Mouse (Mus musculus) small intestine, adult 2 months (tissue): ENCODE results near the gene Ccin.

Experiments used
- CTCF ChIP-seq: fragments of 200-500 bp; IDR thresholded peaks from 2 replicates; pipeline ENCODE4 v1.5.1; 2012; ENCODE audit warnings: low read depth, mild to moderate bottlenecking, control low read depth, inconsistent platforms, low read length, moderate library complexity, mixed read lengths; ENCODE audit not compliant: insufficient replicate concordance, insufficient read length; ENCODE audit errors: extremely low read depth
- POLR2A ChIP-seq: fragments of 200-500 bp; IDR thresholded peaks from 2 replicates; pipeline ENCODE4 v1.6.1; 2012; ENCODE audit warnings: low read depth, mild to moderate bottlenecking, control low read depth, inconsistent platforms, low read length, moderate library complexity

DNA sequence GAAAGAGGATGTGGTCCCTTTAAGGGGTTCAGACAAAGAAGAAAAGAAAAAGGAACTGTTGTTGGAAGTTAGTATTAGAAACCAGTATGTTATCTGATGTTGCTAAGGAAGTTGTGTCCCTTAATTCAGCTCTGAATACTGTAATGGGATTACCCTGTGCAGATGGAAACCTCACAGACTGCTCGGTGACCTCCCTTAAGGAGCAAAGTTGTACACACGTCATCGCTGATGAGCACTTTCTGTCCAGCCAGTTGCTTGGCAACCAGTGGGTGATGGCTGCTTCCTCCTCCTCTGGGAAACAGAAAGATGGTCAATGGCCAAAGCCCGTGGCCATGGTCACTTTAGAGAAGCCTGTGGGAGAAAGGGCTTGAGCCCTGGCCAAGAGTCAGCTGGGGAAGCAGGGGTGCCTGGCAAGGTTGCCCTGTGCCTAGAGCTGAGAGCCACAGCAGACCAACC lies 9.7 kb upstream of the Ccin start:
- TF ChIP-seq POLR2A (no peak), CTCF (no peak)
